Mouse (Mus musculus) megakaryocyte, embryonic 14.5 days (primary cell): ENCODE data around the gene Acbd7. TPM values are rescaled to one million over a fixed set of nuclear protein-coding genes. Genes with fewer than 3 reads are reported as not detected.

Source experiments
- H3K27me3 ChIP-seq: replicated peaks from 2 replicates; pipeline ENCODE3; 2012; ENCODE audit warnings: inconsistent platforms
- H3K36me3 ChIP-seq: replicated peaks from 2 replicates; pipeline ENCODE3; 2012; ENCODE audit warnings: low read length, inconsistent platforms, mixed read lengths
- H3K4me1 ChIP-seq: 2 replicates; pipeline ENCODE4 v1.6.1; 2012; ENCODE audit warnings: inconsistent platforms
- H3K4me3 ChIP-seq: replicated peaks from 2 replicates; pipeline ENCODE3; 2012; ENCODE audit warnings: moderate library complexity, mild to moderate bottlenecking, inconsistent platforms
- H3K9me3 ChIP-seq: 2 replicates; pipeline ENCODE4 v1.6.1; 2012; ENCODE audit warnings: inconsistent platforms
- FLI1 ChIP-seq: IDR thresholded peaks from 2 replicates; pipeline ENCODE4 v1.6.1; 2012; ENCODE audit warnings: low read length, inconsistent platforms, mixed read lengths
- GATA1 ChIP-seq: IDR thresholded peaks from 3 replicates; pipeline ENCODE4 v1.6.1; 2012; ENCODE audit warnings: mixed read lengths, low read length, inconsistent platforms, borderline replicate concordance
- polyA plus RNA-seq: library from polyadenylated mRNA; stranded (reverse); fragments of >175 nt; gene quantifications from 2 replicates; pipeline ENCODE4 v1.2.3, GENCODE M21; 2012; ENCODE audit warnings: low replicate concordance; ENCODE audit not compliant: insufficient read depth

Acbd7 gene
- polyA plus RNA-seq, 1 experiment: not detected

GRCm38 (mm10) chr2:3331071-3331703 is 4.8 kb upstream of the Acbd7 start:
- peak overlapping the region; percentile 94 for H3K4me3 ChIP-seq
- H3K9me3 ChIP-seq: no peaks in the 10 kb centered on the region
- peaks cover 54% of the 10 kb centered on the region for H3K4me1 ChIP-seq
- H3K27me3 ChIP-seq: no peaks in the 10 kb centered on the region
- TF ChIP-seq GATA1 (no peak), FLI1 (no peak)
- H3K36me3 ChIP-seq: peaks cover 35% of the 10 kb centered on the region

GRCm38 (mm10) chr2:3332056-3332455 is 3.9 kb upstream of the Acbd7 start:
- peak overlapping the region; percentile 94 for H3K4me3 ChIP-seq
- no peaks in the 10 kb centered on the region for H3K27me3 ChIP-seq
- no peak for TF ChIP-seq GATA1
- TF ChIP-seq FLI1: no peak
- H3K36me3 ChIP-seq: peaks cover 27% of the 10 kb centered on the region
- H3K4me1 ChIP-seq: peaks cover 48% of the 10 kb centered on the region
- H3K9me3 ChIP-seq: no peaks in the 10 kb centered on the region

GRCm38 (mm10) chr2:3332484-3333242 is 3.3 kb upstream of the Acbd7 start, which contains the start of gene Rpp38:
TSS of gene Rpp38 (minus strand) at chr2:3332643.
- Histone ChIP-seq H3K9me3 (no peaks in the 10 kb centered on the region), H3K36me3 (peaks cover 22% of the 10 kb centered on the region), H3K4me3 (peak within 1 kb of the TSS; percentile 94), H3K4me1 (peaks cover 45% of the 10 kb centered on the region), H3K27me3 (peaks cover 2% of the 10 kb centered on the region)
- TF ChIP-seq GATA1 (no peak), FLI1 (no peak)

- no peak for TF ChIP-seq FLI1
- no peak for TF ChIP-seq GATA1
- H3K4me1 ChIP-seq: peaks cover 48% of the 10 kb centered on the region
- H3K4me3 ChIP-seq: no peak overlapping the region
- peaks cover 11% of the 10 kb centered on the region for H3K36me3 ChIP-seq
- peaks cover 2% of the 10 kb centered on the region for H3K27me3 ChIP-seq
- no peaks in the 10 kb centered on the region for H3K9me3 ChIP-seq
These were observed 2.2 kb upstream of the Acbd7 start for GRCm38 (mm10) chr2:3333761-3334160.

- Histone ChIP-seq H3K4me3 (no peak overlapping the region), H3K9me3 (peaks cover 4% of the 10 kb centered on the region; the same call in 1 of the 2 replicates), H3K27me3 (peaks cover 22% of the 10 kb centered on the region), H3K4me1 (no peaks in the 10 kb centered on the region), H3K36me3 (no peaks in the 10 kb centered on the region)
- TF ChIP-seq GATA1 (no peak), FLI1 (no peak)
These were observed 12.5 kb downstream of the Acbd7 start for GRCm38 (mm10) chr2:3348422-3348821.

GRCm38 (mm10) chr2:3348919-3349318 is 13.0 kb downstream of the Acbd7 start:
- no peaks in the 10 kb centered on the region for H3K4me1 ChIP-seq
- no peak overlapping the region for H3K4me3 ChIP-seq
- TF ChIP-seq FLI1 (no peak), GATA1 (no peak)
- peaks cover 17% of the 10 kb centered on the region for H3K27me3 ChIP-seq
- no peaks in the 10 kb centered on the region for H3K36me3 ChIP-seq
- peaks cover 4% of the 10 kb centered on the region; the same call in 1 of the 2 replicates for H3K9me3 ChIP-seq

GRCm38 (mm10) chr2:3353160-3353559 is 17.2 kb downstream of the Acbd7 start:
- TF ChIP-seq FLI1: no peak
- no peak for TF ChIP-seq GATA1

GRCm38 (mm10) chr2:3355793-3356192 is 19.8 kb downstream of the Acbd7 start:
- 0 out of 2 replicates have a peak, but pooled peaks cover 4% of the 10 kb centered on the region for H3K4me1 ChIP-seq
- H3K36me3 ChIP-seq: no peaks in the 10 kb centered on the region
- H3K4me3 ChIP-seq: no peak overlapping the region
- no peaks in the 10 kb centered on the region for H3K27me3 ChIP-seq
- TF ChIP-seq FLI1 (no peak), GATA1 (no peak)
- peaks cover 4% of the 10 kb centered on the region; the same call in 1 of the 2 replicates for H3K9me3 ChIP-seq

More at GRCm38 (mm10) chr2:3353160-3353559, 17.2 kb downstream of the Acbd7 start:
- no peaks in the 10 kb centered on the region for H3K27me3 ChIP-seq
- 0 out of 2 replicates have a peak, but pooled peaks cover 4% of the 10 kb centered on the region for H3K4me1 ChIP-seq
- peaks cover 4% of the 10 kb centered on the region; the same call in 1 of the 2 replicates for H3K9me3 ChIP-seq
- no peaks in the 10 kb centered on the region for H3K36me3 ChIP-seq
- H3K4me3 ChIP-seq: no peak overlapping the region

GRCm38 (mm10) chr2:3356311-3356710 is 20.3 kb downstream of the Acbd7 start:
- no peak overlapping the region for H3K4me3 ChIP-seq
- 0 out of 2 replicates have a peak, but pooled peaks cover 4% of the 10 kb centered on the region for H3K4me1 ChIP-seq
- peaks cover 4% of the 10 kb centered on the region; the same call in 1 of the 2 replicates for H3K9me3 ChIP-seq
- H3K36me3 ChIP-seq: no peaks in the 10 kb centered on the region
- H3K27me3 ChIP-seq: no peaks in the 10 kb centered on the region
- TF ChIP-seq GATA1 (no peak), FLI1 (no peak)

GRCm38 (mm10) chr2:3357887-3358286 is 21.9 kb downstream of the Acbd7 start:
- Histone ChIP-seq H3K27me3 (no peaks in the 10 kb centered on the region), H3K9me3 (no peaks in the 10 kb centered on the region), H3K4me3 (no peak overlapping the region), H3K36me3 (no peaks in the 10 kb centered on the region), H3K4me1 (0 out of 2 replicates have a peak, but pooled peaks cover 4% of the 10 kb centered on the region)
- no peak for TF ChIP-seq FLI1
- TF ChIP-seq GATA1: no peak
